Mouse (Mus musculus) MEL (cell line): Measurements from ENCODE around the gene Asna1. TPM values are rescaled to one million over a fixed set of nuclear protein-coding genes. Genes with fewer than 3 reads are reported as not detected.
A peak's percentile ranks its signal among the peaks of the same experiment; 100 is the strongest.

Experiments used
- DNase-seq: peaks from one replicate; pipeline ENCODE4 v3.0.0; 2011; ENCODE audit warnings: low read depth, low spot score
- H3K27ac ChIP-seq: 2 replicates; pipeline ENCODE4 v1.5.1; 2012; ENCODE audit warnings: low read depth, mild to moderate bottlenecking, control low read depth, low read length, moderate library complexity; ENCODE audit not compliant: control insufficient read depth
- H3K27me3 ChIP-seq, 2 experiments: fragments of 150-350 bp in 1 of 2; sonication (generic) in 1 of 2; 2 replicates each; pipeline ENCODE4 v1.6.1; 2012; ENCODE audit warnings: low read length in 2 of 2, mild to moderate bottlenecking in 2 of 2, improper control_type of control experiment in 1 of 2, moderate library complexity in 1 of 2; ENCODE audit not compliant: insufficient read depth in 2 of 2, control insufficient read depth in 1 of 2
- H3K36me3 ChIP-seq, 2 experiments: 2 replicates each; pipeline ENCODE4 v1.6.1; 2012 to 2014; ENCODE audit warnings: low read length in 2 of 2, improper control_type of control experiment in 1 of 2, inconsistent platforms in 1 of 2, mild to moderate bottlenecking in 1 of 2; ENCODE audit not compliant: insufficient read depth in 2 of 2, control insufficient read depth in 1 of 2
- H3K4me1 ChIP-seq, 2 experiments: fragments of 150-350 bp in 1 of 2; sonication (generic) in 1 of 2; 2 replicates each; pipeline ENCODE4 v1.6.1; 2012; ENCODE audit warnings: low read length in 2 of 2, improper control_type of control experiment in 1 of 2, mild to moderate bottlenecking in 1 of 2; ENCODE audit not compliant: insufficient read depth in 2 of 2, control insufficient read depth in 1 of 2
- H3K4me3 ChIP-seq, 2 experiments: fragments of 150-350 bp in 1 of 2; sonication (generic) in 1 of 2; 2 replicates each; pipeline ENCODE4 v1.5.1; 2012; ENCODE audit warnings: low read depth in 2 of 2, low read length in 2 of 2, mild to moderate bottlenecking in 2 of 2, moderate library complexity in 2 of 2, control low read depth in 1 of 2, improper control_type of control experiment in 1 of 2; ENCODE audit not compliant: control insufficient read depth in 1 of 2, insufficient read depth in 1 of 2
- H3K79me2 ChIP-seq: 2 replicates; pipeline ENCODE4 v1.6.1; 2012; ENCODE audit warnings: mild to moderate bottlenecking, low read length, moderate library complexity; ENCODE audit not compliant: control insufficient read depth, poor library complexity, insufficient read depth
- H3K9ac ChIP-seq: 2 replicates; pipeline ENCODE4 v1.6.1; 2012; ENCODE audit warnings: low read depth, mild to moderate bottlenecking, control low read depth, low read length, moderate library complexity; ENCODE audit not compliant: control insufficient read depth, poor library complexity, severe bottlenecking
- H3K9me3 ChIP-seq: fragments of 150-350 bp; sonication (generic); replicated peaks from 2 replicates; pipeline ENCODE4 v1.6.1; 2012; ENCODE audit warnings: mild to moderate bottlenecking, low read length, improper control_type of control experiment, moderate library complexity; ENCODE audit not compliant: insufficient read depth
- BHLHE40 ChIP-seq: IDR thresholded peaks from 2 replicates; pipeline ENCODE4 v1.6.1; 2012; ENCODE audit warnings: low read depth, mild to moderate bottlenecking, inconsistent platforms, low read length, improper control_type of control experiment, borderline replicate concordance
- CHD1 ChIP-seq: IDR thresholded peaks from 2 replicates; pipeline ENCODE4 v1.6.1; 2012; ENCODE audit warnings: low read depth, mild to moderate bottlenecking, inconsistent platforms, low read length, improper control_type of control experiment
- CHD2 ChIP-seq: IDR thresholded peaks from 2 replicates; pipeline ENCODE4 v1.6.1; 2011; ENCODE audit warnings: low read length, improper control_type of control experiment
- ETS1 ChIP-seq: IDR thresholded peaks from 2 replicates; pipeline ENCODE4 v1.6.1; 2012; ENCODE audit warnings: low read depth, mild to moderate bottlenecking, inconsistent platforms, low read length, improper control_type of control experiment, moderate library complexity
- GATA1 ChIP-seq: IDR thresholded peaks from 2 replicates; pipeline ENCODE4 v1.6.1; 2011; ENCODE audit warnings: low read depth, low read length, improper control_type of control experiment
- JUND ChIP-seq: IDR thresholded peaks from 2 replicates; pipeline ENCODE4 v1.6.1; 2011; ENCODE audit warnings: low read depth, mild to moderate bottlenecking, improper control_type of control experiment, low read length
- KAT2A ChIP-seq: conservative IDR thresholded peaks from 2 replicates; pipeline ENCODE4 v1.6.1; 2012; ENCODE audit warnings: low read depth, low read length, improper control_type of control experiment, inconsistent platforms
- MAFK ChIP-seq: IDR thresholded peaks from 2 replicates; pipeline ENCODE4 v1.6.1; 2011; ENCODE audit warnings: low read depth, mild to moderate bottlenecking, low read length, improper control_type of control experiment, borderline replicate concordance
- MXI1 ChIP-seq: IDR thresholded peaks from 2 replicates; pipeline ENCODE4 v1.6.1; 2011; ENCODE audit warnings: mild to moderate bottlenecking, low read depth, low read length, improper control_type of control experiment
- MYB ChIP-seq: IDR thresholded peaks from 2 replicates; pipeline ENCODE4 v1.6.1; 2011; ENCODE audit warnings: mild to moderate bottlenecking, low read depth, low read length, improper control_type of control experiment
- MYC ChIP-seq: IDR thresholded peaks from 2 replicates; pipeline ENCODE4 v1.6.1; 2011; ENCODE audit warnings: low read depth, mild to moderate bottlenecking, low read length, improper control_type of control experiment, moderate library complexity
- NELFE ChIP-seq: IDR thresholded peaks from 2 replicates; pipeline ENCODE4 v1.6.1; 2011; ENCODE audit warnings: low read depth, low read length, improper control_type of control experiment
- NRF1 ChIP-seq: IDR thresholded peaks from 2 replicates; pipeline ENCODE4 v1.6.1; 2014; ENCODE audit warnings: low read depth, mild to moderate bottlenecking, inconsistent platforms, low read length, improper control_type of control experiment, moderate library complexity; ENCODE audit not compliant: poor library complexity, insufficient read depth, severe bottlenecking
- POLR2A ChIP-seq, 2 experiments: IDR thresholded peaks; 2 replicates each; pipeline ENCODE4 v1.6.1; 2011 to 2012; ENCODE audit warnings: low read length in 2 of 2, mild to moderate bottlenecking in 2 of 2, control low read depth in 1 of 2, improper control_type of control experiment in 1 of 2, low read depth in 1 of 2, moderate library complexity in 1 of 2; ENCODE audit not compliant: control insufficient read depth in 1 of 2, insufficient read depth in 1 of 2, poor library complexity in 1 of 2
- POLR2AphosphoS2 ChIP-seq: IDR thresholded peaks from 2 replicates; pipeline ENCODE4 v1.6.1; 2011; ENCODE audit warnings: low read length, improper control_type of control experiment
- POLR2AphosphoS5 ChIP-seq: IDR thresholded peaks from 2 replicates; pipeline ENCODE4 v1.6.1; 2012; ENCODE audit warnings: low read depth, borderline replicate concordance, mild to moderate bottlenecking, inconsistent platforms, low read length, moderate library complexity, mixed read lengths
- RAD21 ChIP-seq: IDR thresholded peaks from 2 replicates; pipeline ENCODE4 v1.6.1; 2011; ENCODE audit warnings: mild to moderate bottlenecking, low read depth, low read length, improper control_type of control experiment
- RCOR1 ChIP-seq: IDR thresholded peaks from 2 replicates; pipeline ENCODE4 v1.6.1; 2012; ENCODE audit warnings: low read depth, mild to moderate bottlenecking, inconsistent platforms, low read length, improper control_type of control experiment
- SIN3A ChIP-seq: IDR thresholded peaks from 2 replicates; pipeline ENCODE4 v1.6.1; 2012; ENCODE audit warnings: low read length, improper control_type of control experiment, inconsistent platforms
- SMC3 ChIP-seq: IDR thresholded peaks from 2 replicates; pipeline ENCODE4 v1.6.1; 2011; ENCODE audit warnings: low read depth, low read length, improper control_type of control experiment
- TAL1 ChIP-seq: IDR thresholded peaks from 2 replicates; pipeline ENCODE4 v1.6.1; 2012; ENCODE audit warnings: mild to moderate bottlenecking, inconsistent platforms, low read length, moderate library complexity, mixed read lengths
- TBP ChIP-seq: IDR thresholded peaks from 2 replicates; pipeline ENCODE4 v1.8.0; 2011; ENCODE audit warnings: low read depth, low read length, improper control_type of control experiment
- UBTF ChIP-seq: IDR thresholded peaks from 2 replicates; pipeline ENCODE4 v1.6.1; 2012; ENCODE audit warnings: low read depth, mild to moderate bottlenecking, inconsistent platforms, low read length, improper control_type of control experiment, moderate library complexity, borderline replicate concordance; ENCODE audit not compliant: insufficient read depth
- ZKSCAN1 ChIP-seq: IDR thresholded peaks from 2 replicates; pipeline ENCODE4 v1.6.1; 2012; ENCODE audit warnings: low read depth, mild to moderate bottlenecking, inconsistent platforms, low read length, improper control_type of control experiment, moderate library complexity
- ZMIZ1 ChIP-seq: IDR thresholded peaks from 2 replicates; pipeline ENCODE4 v1.6.1; 2012; ENCODE audit warnings: low read depth, mild to moderate bottlenecking, inconsistent platforms, low read length, improper control_type of control experiment, moderate library complexity
- polyA plus RNA-seq, 2 experiments: library from polyadenylated mRNA; stranded (reverse) in 1 of 2; unstranded in 1 of 2; fragments of >175 nt in 1 of 2; fragments of >200 nt in 1 of 2; gene quantifications; 2 replicates each; pipeline versions ENCODE4 v1.2.1 to v1.2.4; 2012; ENCODE audit warnings: low replicate concordance in 2 of 2, low read depth in 1 of 2; ENCODE audit not compliant: insufficient read length in 2 of 2, insufficient read depth in 1 of 2, missing spikeins in 1 of 2
- total RNA-seq: library from RNA; depleted of rRNA; stranded (reverse); fragments of 300-350 nt; gene quantifications from 2 replicates; pipeline ENCODE4 v1.2.3, GENCODE M21; 2012

Asna1 gene
- total and polyA plus RNA-seq, 3 experiments = 132 to 192 TPM; not detected in 1

- TF ChIP-seq CHD2 = no peak; the same call in none of the 2 replicates
- no peak for TF ChIP-seq CHD1
- no peak for TF ChIP-seq GATA1
- peak; percentile 94 for TF ChIP-seq SIN3A
Observed at GRCm38 (mm10) chr8:85036718-85037365, 11.8 kb upstream of the Asna1 start, which contains the start of gene Tnpo2 (continued).

DNA sequence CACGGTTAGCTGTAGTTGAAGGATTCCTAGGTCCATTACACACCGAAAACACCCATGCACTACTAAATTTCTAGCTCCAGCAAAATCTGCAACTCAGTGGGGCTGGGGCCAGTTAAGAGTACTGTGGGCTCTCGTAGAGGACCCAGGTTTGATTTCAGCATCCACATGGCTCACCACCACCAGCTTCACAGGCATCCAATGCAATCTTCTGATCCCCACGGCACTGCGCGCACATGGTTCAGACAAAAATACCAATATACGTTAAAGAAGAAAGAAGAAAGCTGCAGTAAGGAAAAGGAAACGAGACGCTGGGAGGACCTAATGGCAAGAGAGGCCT lies 11.3 kb upstream of the Asna1 start:
- Histone ChIP-seq H3K27me3 (no peaks in the 10 kb centered on the region), H3K4me1 (peaks cover 3 to 15% of the 10 kb centered on the region in 2 experiments), H3K4me3 (peak overlapping the region; percentile 65 to 88), H3K36me3 (peaks cover 9 to 30% of the 10 kb centered on the region in 2 experiments), H3K79me2 (peaks cover 49% of the 10 kb centered on the region), H3K9ac (peak overlapping the region; percentile 96), H3K27ac (peak overlapping the region; percentile 97), H3K9me3 (no peaks in the 10 kb centered on the region)
- TF ChIP-seq BHLHE40 (no peak), JUND (no peak), POLR2AphosphoS5 (no peak), MYB (no peak), NELFE (peak; percentile 53), MAFK (no peak), MYC (no peak; the same call in 1 of the 2 replicates), ZKSCAN1 (no peak), NRF1 (no peak), POLR2AphosphoS2 (peak; percentile 87; the same call in 1 of the 2 replicates), MXI1 (no peak; the same call in 1 of the 2 replicates), RAD21 (no peak), ZMIZ1 (no peak; the same call in 1 of the 2 replicates), ETS1 (no peak), TAL1 (no peak), POLR2A (IDR thresholded peaks at IDR 0.05; ENCODE audit: control insufficient read depth in 1 of 2, insufficient read depth in 1 of 2, low read depth in 1 of 2, low read length in 2 of 2, poor library complexity in 1 of 2) (peak; percentile 27 to 84; a peak in 3 of 4 replicates), SMC3 (no peak), RCOR1 (no peak), UBTF (no peak), TBP (peak; percentile 97), KAT2A (no peak)
- no peak for DNase-seq
